Mouse (Mus musculus): ENCODE results near the gene Ubl3. TPM values are rescaled to one million over a fixed set of nuclear protein-coding genes. Genes with fewer than 3 reads are reported as not detected.

Gene Ubl3
- total RNA-seq (2015) (90.4 and 93.3 TPM in 2 replicates), total RNA-seq (2017) (122 and 130 TPM in 2 replicates)

- peak; percentile 67 for ATAC-seq (ENCODE audit: poor library complexity, severe bottlenecking)
Observed at GRCm38 (mm10) chr5:148552187-148553071, at the start of gene Ubl3. Gene Ubl3, minus strand, starts transcription at chr5:148552789.

GRCm38 (mm10) chr5:148598376-148598775 is 45.8 kb upstream of the Ubl3 start:
- no peak for ATAC-seq (ENCODE audit: poor library complexity, severe bottlenecking)

- peak; percentile 31; the same call in 1 of the 2 replicates for ATAC-seq (ENCODE audit: poor library complexity, severe bottlenecking)
Observed at GRCm38 (mm10) chr5:148596086-148596753, 43.6 kb upstream of the Ubl3 start.

GRCm38 (mm10) chr5:148595459-148595751 is 42.8 kb upstream of the Ubl3 start:
- ATAC-seq (ENCODE audit: poor library complexity, severe bottlenecking): peak; percentile 86

- ATAC-seq (ENCODE audit: poor library complexity, severe bottlenecking): peak; percentile 79
Observed at GRCm38 (mm10) chr5:148594693-148595458, 42.3 kb upstream of the Ubl3 start.

GRCm38 (mm10) chr5:148593607-148594006 is 41.0 kb upstream of the Ubl3 start:
- no peak for ATAC-seq (ENCODE audit: poor library complexity, severe bottlenecking)

- no peak for ATAC-seq (ENCODE audit: poor library complexity, severe bottlenecking)
Observed at GRCm38 (mm10) chr5:148591448-148591862, 38.9 kb upstream of the Ubl3 start.

- no peak for ATAC-seq (ENCODE audit: poor library complexity, severe bottlenecking)
Observed at GRCm38 (mm10) chr5:148590603-148591447, 38.2 kb upstream of the Ubl3 start.

- no peak for ATAC-seq (ENCODE audit: poor library complexity, severe bottlenecking)
Observed at GRCm38 (mm10) chr5:148588987-148589386, 36.4 kb upstream of the Ubl3 start.

GRCm38 (mm10) chr5:148588142-148588650 is 35.6 kb upstream of the Ubl3 start:
- ATAC-seq (ENCODE audit: poor library complexity, severe bottlenecking): no peak

- no peak for ATAC-seq (ENCODE audit: poor library complexity, severe bottlenecking)
Observed at GRCm38 (mm10) chr5:148580388-148580985, 27.9 kb upstream of the Ubl3 start.

GRCm38 (mm10) chr5:148579156-148579555 is 26.6 kb upstream of the Ubl3 start:
- ATAC-seq (ENCODE audit: poor library complexity, severe bottlenecking): no peak

- ATAC-seq (ENCODE audit: poor library complexity, severe bottlenecking): no peak
Observed at GRCm38 (mm10) chr5:148578353-148578752, 25.8 kb upstream of the Ubl3 start.

GRCm38 (mm10) chr5:148577278-148577677 is 24.7 kb upstream of the Ubl3 start:
- no peak for ATAC-seq (ENCODE audit: poor library complexity, severe bottlenecking)

GRCm38 (mm10) chr5:148575163-148575562 is 22.6 kb upstream of the Ubl3 start:
- ATAC-seq (ENCODE audit: poor library complexity, severe bottlenecking): no peak

- no peak for ATAC-seq (ENCODE audit: poor library complexity, severe bottlenecking)
Observed at GRCm38 (mm10) chr5:148572676-148573075, 20.1 kb upstream of the Ubl3 start.

GRCm38 (mm10) chr5:148570571-148571304 is 18.1 kb upstream of the Ubl3 start:
- no peak for ATAC-seq (ENCODE audit: poor library complexity, severe bottlenecking)

- no peak for ATAC-seq (ENCODE audit: poor library complexity, severe bottlenecking)
Observed at GRCm38 (mm10) chr5:148569444-148569843, 16.9 kb upstream of the Ubl3 start.

- ATAC-seq (ENCODE audit: poor library complexity, severe bottlenecking): no peak
Observed at GRCm38 (mm10) chr5:148565636-148566035, 13.0 kb upstream of the Ubl3 start.

Measured in megakaryocyte, adult 5-6 weeks (primary cell).